Mouse (Mus musculus): ENCODE data around the gene Pik3c2g. TPM values are rescaled to one million over a fixed set of nuclear protein-coding genes. Genes with fewer than 3 reads are reported as not detected.
"Not testable (repeated sequence)": the region's sequence is repeated elsewhere in the genome, so short reads cannot be mapped to it uniquely, and the experiment has no call there.

The Pik3c2g gene
- total RNA-seq, 2 experiments from 2014 or later, result not detected

- no peak for ATAC-seq (replicated peaks; ENCODE audit: low FRiP score, poor library complexity, severe bottlenecking)
Observed at GRCm38 (mm10) chr6:139899630-139900151, 312.7 kb downstream of the Pik3c2g start.

GRCm38 (mm10) chr6:139901801-139902200, 314.8 kb downstream of the Pik3c2g start:
- ATAC-seq (replicated peaks; ENCODE audit: low FRiP score, poor library complexity, severe bottlenecking), result no peak

GRCm38 (mm10) chr6:139907138-139907537, 320.1 kb downstream of the Pik3c2g start:
- no peak for ATAC-seq (replicated peaks; ENCODE audit: low FRiP score, poor library complexity, severe bottlenecking)

GRCm38 (mm10) chr6:139908997-139909669, 322.1 kb downstream of the Pik3c2g start:
- ATAC-seq (replicated peaks; ENCODE audit: low FRiP score, poor library complexity, severe bottlenecking), result no peak

- ATAC-seq (replicated peaks; ENCODE audit: low FRiP score, poor library complexity, severe bottlenecking), result no peak
Observed at GRCm38 (mm10) chr6:139928766-139929165, 341.7 kb downstream of the Pik3c2g start.

GRCm38 (mm10) chr6:139934861-139935260, 347.8 kb downstream of the Pik3c2g start:
- ATAC-seq (replicated peaks; ENCODE audit: low FRiP score, poor library complexity, severe bottlenecking), result no peak

- not testable (repeated sequence) for ATAC-seq (replicated peaks; ENCODE audit: low FRiP score, poor library complexity, severe bottlenecking)
Observed at GRCm38 (mm10) chr6:139937581-139937980, 350.6 kb downstream of the Pik3c2g start.

GRCm38 (mm10) chr6:139947106-139947879, 360.3 kb downstream of the Pik3c2g start:
- no peak for ATAC-seq (replicated peaks; ENCODE audit: low FRiP score, poor library complexity, severe bottlenecking)

- ATAC-seq (replicated peaks; ENCODE audit: low FRiP score, poor library complexity, severe bottlenecking), result no peak
Observed at GRCm38 (mm10) chr6:139953596-139953995, 366.6 kb downstream of the Pik3c2g start.

- no peak for ATAC-seq (replicated peaks; ENCODE audit: low FRiP score, poor library complexity, severe bottlenecking)
Observed at GRCm38 (mm10) chr6:139957531-139958241, 370.7 kb downstream of the Pik3c2g start.

- no peak for ATAC-seq (replicated peaks; ENCODE audit: low FRiP score, poor library complexity, severe bottlenecking)
Observed at GRCm38 (mm10) chr6:139963775-139964174, 376.8 kb downstream of the Pik3c2g start.

- ATAC-seq (replicated peaks; ENCODE audit: low FRiP score, poor library complexity, severe bottlenecking), result no peak
Observed at GRCm38 (mm10) chr6:139964895-139965294, 377.9 kb downstream of the Pik3c2g start.

GRCm38 (mm10) chr6:139966684-139967083, 379.7 kb downstream of the Pik3c2g start:
- ATAC-seq (replicated peaks; ENCODE audit: low FRiP score, poor library complexity, severe bottlenecking), result no peak

- ATAC-seq (replicated peaks; ENCODE audit: low FRiP score, poor library complexity, severe bottlenecking), result no peak
Observed at GRCm38 (mm10) chr6:139971608-139972298, 384.7 kb downstream of the Pik3c2g start.

GRCm38 (mm10) chr6:139974668-139975067, 387.6 kb downstream of the Pik3c2g start:
- ATAC-seq (replicated peaks; ENCODE audit: low FRiP score, poor library complexity, severe bottlenecking), result no peak

GRCm38 (mm10) chr6:139978114-139978513, 391.1 kb downstream of the Pik3c2g start:
- no peak for ATAC-seq (replicated peaks; ENCODE audit: low FRiP score, poor library complexity, severe bottlenecking)

GRCm38 (mm10) chr6:139981061-139981460, 394.0 kb downstream of the Pik3c2g start:
- no peak for ATAC-seq (replicated peaks; ENCODE audit: low FRiP score, poor library complexity, severe bottlenecking)

GRCm38 (mm10) chr6:139984069-139984468, 397.0 kb downstream of the Pik3c2g start:
- no peak for ATAC-seq (replicated peaks; ENCODE audit: low FRiP score, poor library complexity, severe bottlenecking)

- ATAC-seq (replicated peaks; ENCODE audit: low FRiP score, poor library complexity, severe bottlenecking), result no peak
Observed at GRCm38 (mm10) chr6:139986564-139986963, 399.5 kb downstream of the Pik3c2g start.

GRCm38 (mm10) chr6:139989075-139989474, 402.1 kb downstream of the Pik3c2g start:
- ATAC-seq (replicated peaks; ENCODE audit: low FRiP score, poor library complexity, severe bottlenecking), result no peak
